30 mouse cellular contexts compared by ENCODE assay signal in the genomic region with DNA sequence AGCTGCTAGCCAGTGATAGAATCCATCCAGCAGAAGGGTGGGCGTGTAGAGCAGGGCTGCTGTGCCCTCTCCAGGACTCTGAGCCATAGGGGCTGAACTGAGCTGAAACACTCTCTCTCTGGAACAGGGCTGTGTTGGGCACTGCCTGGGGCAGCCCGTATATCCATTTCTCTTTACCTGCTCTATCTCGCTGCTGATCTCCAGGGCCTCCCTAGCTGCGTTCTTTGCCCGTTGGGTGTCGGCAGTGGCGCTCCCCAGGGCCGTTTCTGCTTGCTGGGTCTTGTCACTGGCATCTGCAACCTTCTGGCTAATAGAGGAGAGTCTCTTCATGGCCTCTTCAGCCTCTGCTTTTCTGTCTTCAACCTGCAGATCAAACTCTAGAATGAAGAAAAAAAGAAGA. TPM values are rescaled to one million over a fixed set of nuclear protein-coding genes. Genes with fewer than 3 reads are reported as not detected.
A peak's percentile ranks its signal among the peaks of the same experiment; 100 is the strongest.
DNase-seq lines count a peak whose midpoint lies in the region; ATAC-seq and TF ChIP-seq lines count a peak whose summit lies in the region.
"Had no signal": no experiment of that assay in that cellular context is flagged by ENCODE, and none has a peak within 500 bp of the region (broad histone marks: within the 10 kb centered on the region; RNA-seq: fewer than 3 reads in every experiment).

No protein-coding gene starts in this region.

- H3K27ac ChIP-seq in heart, adult 2 months, result peak overlapping the region; percentile 82
- H3K27ac ChIP-seq in lung, postnatal 0 days (ENCODE audit: low read length), result peak overlapping the region; percentile 43
- H3K27ac ChIP-seq: embryonic facial prominence, embryonic 10.5 days; embryonic facial prominence, embryonic 15.5 days; forebrain, embryonic 13.5 days; kidney, embryonic 15.5 days; limb, embryonic 12.5 days; liver, embryonic 15.5 days; midbrain, embryonic 15.5 days had no signal

- no peak overlapping the region for H3K9ac ChIP-seq in heart, adult 2 months (ENCODE audit: low read depth, low read length)
- no peak overlapping the region for H3K9ac ChIP-seq in lung, postnatal 0 days (replicated peaks; ENCODE audit: low read depth)
- H3K9ac ChIP-seq: embryonic facial prominence, embryonic 15.5 days; forebrain, embryonic 13.5 days; kidney, embryonic 15.5 days; limb, embryonic 12.5 days; liver, embryonic 15.5 days; lung, embryonic 14.5 days; midbrain, embryonic 15.5 days had no signal

- no peak for TF ChIP-seq POLR2A in heart, adult 2 months (IDR thresholded peaks at IDR 0.05; ENCODE audit: insufficient read depth, low read depth, low read length)

- H3K9me3 ChIP-seq in lung, postnatal 0 days (ENCODE audit: low read length), result no peaks in the 10 kb centered on the region
- H3K9me3 ChIP-seq: embryonic facial prominence, embryonic 10.5 days; embryonic facial prominence, embryonic 15.5 days; forebrain, embryonic 13.5 days; G1E; kidney, embryonic 15.5 days; limb, embryonic 12.5 days; liver, embryonic 15.5 days; megakaryocyte, embryonic 14.5 days; midbrain, embryonic 15.5 days had no signal

- no peaks in the 10 kb centered on the region for H3K27me3 ChIP-seq in heart, adult 2 months (ENCODE audit: control insufficient read depth, insufficient read depth, low read length)
- H3K27me3 ChIP-seq in lung, postnatal 0 days (replicated peaks; ENCODE audit: insufficient read depth, low read length), result no peaks in the 10 kb centered on the region
- H3K27me3 ChIP-seq: embryonic facial prominence, embryonic 15.5 days; forebrain, embryonic 13.5 days; kidney, embryonic 15.5 days; limb, embryonic 12.5 days; liver, embryonic 15.5 days; midbrain, embryonic 15.5 days; Patski had no signal

- peaks cover 20% of the 10 kb centered on the region for H3K4me1 ChIP-seq in heart, adult 2 months (ENCODE audit: control insufficient read depth, insufficient read depth, low read length)
- H3K4me1 ChIP-seq in lung, postnatal 0 days (ENCODE audit: insufficient read depth, low read depth, low read length), result peaks cover 32% of the 10 kb centered on the region
- H3K4me1 ChIP-seq: embryonic facial prominence, embryonic 15.5 days; forebrain, embryonic 13.5 days; liver, embryonic 15.5 days; midbrain, embryonic 15.5 days had no signal

- DNase-seq in heart, adult 2 months, result no peak
- no peak for DNase-seq in heart, postnatal 4 days
- DNase-seq in lung, postnatal 0 days (ENCODE audit: low spot score), result no peak
- no peak for DNase-seq in lung, postnatal 25 days (ENCODE audit: low spot score)
- DNase-seq in urinary bladder, postnatal 36 days (ENCODE audit: low spot score in 2 of 2), result peak; percentile 57
- no peak for DNase-seq in spleen, adult 12 weeks (ENCODE audit: low spot score)
- DNase-seq: adrenal gland, postnatal 10 days; cerebellum, adult 8-10 months; cerebellum, postnatal 25 days; gastrocnemius, postnatal 14 days; heart, adult 11 months; kidney, adult 18-20 months; kidney, postnatal 25 days; lung, embryonic 14.5 days; lung, postnatal 36 days; right cerebral cortex, adult 18-20 months; thymus, postnatal 14 days had no signal

- WGBS in heart, adult 2 months, result 88% methylated on average over 8 of the region's 8 CpGs
- WGBS in lung, postnatal 0 days, result 77% methylated on average over 8 of the region's 8 CpGs

- no peak overlapping the region for H3K4me3 ChIP-seq in heart, adult 2 months
- no peak overlapping the region for H3K4me3 ChIP-seq in lung, postnatal 0 days (ENCODE audit: low read depth, low read length)
- H3K4me3 ChIP-seq: embryonic facial prominence, embryonic 10.5 days; embryonic facial prominence, embryonic 15.5 days; forebrain, embryonic 13.5 days; kidney, embryonic 15.5 days; limb, embryonic 12.5 days; liver, embryonic 15.5 days; megakaryocyte, embryonic 14.5 days; midbrain, embryonic 15.5 days had no signal

- no peak for TF ChIP-seq CTCF in heart, adult 2 months (IDR thresholded peaks at IDR 0.05)
- no peak for TF ChIP-seq CTCF in lung, postnatal 0 days (IDR thresholded peaks at IDR 0.05)

- H3K79me2 ChIP-seq in heart, adult 2 months (replicated peaks; ENCODE audit: control insufficient read depth, insufficient read depth, low read length), result no peaks in the 10 kb centered on the region

- intact Hi-C loops in heart, adult 2 months (cut with DNase I), result loop anchor here (5.0 kb wide), 2 partner anchors 99 to 189 kb away; no protein-coding TSS in a partner anchor

- no peak overlapping the region for H3K4me2 ChIP-seq in lung, postnatal 0 days (replicated peaks; ENCODE audit: low read depth, low read length)
- H3K4me2 ChIP-seq: embryonic facial prominence, embryonic 15.5 days; forebrain, embryonic 13.5 days; kidney, embryonic 15.5 days; limb, embryonic 12.5 days; liver, embryonic 15.5 days; lung, embryonic 14.5 days; midbrain, embryonic 15.5 days had no signal

- peaks cover 4% of the 10 kb centered on the region; the same call in 1 of the 2 replicates for H3K36me3 ChIP-seq in heart, adult 2 months (ENCODE audit: control insufficient read depth, insufficient read depth, low read length)
- H3K36me3 ChIP-seq in lung, postnatal 0 days (ENCODE audit: insufficient read depth, low read length), result no peaks in the 10 kb centered on the region
- H3K36me3 ChIP-seq: embryonic facial prominence, embryonic 10.5 days; embryonic facial prominence, embryonic 15.5 days; G1E; limb, embryonic 12.5 days; liver, embryonic 15.5 days; midbrain, embryonic 15.5 days had no signal

- ATAC-seq in lung, postnatal 0 days, result no peak
- ATAC-seq in megakaryocyte-erythroid progenitor cell, adult 5-6 weeks (replicated peaks; ENCODE audit: low FRiP score, low TSS enrichment, poor library complexity, severe bottlenecking), result 0 out of 2 replicates have a peak, but pooled peaks have one; percentile 28
- ATAC-seq: forebrain, embryonic 13.5 days; hindbrain, embryonic 16.5 days; midbrain, embryonic 15.5 days; Patski had no signal

- TF ChIP-seq EP300 in heart, adult 2 months (IDR thresholded peaks at IDR 0.05; ENCODE audit: insufficient read depth, low read depth, low read length), result no peak
- no peak for TF ChIP-seq EP300 in lung, postnatal 0 days (IDR thresholded peaks at IDR 0.05)

RNA-seq across cellular contexts. Expression of a gene that starts 57.5 kb away (rescaled TPM):
- 10 to 100 TPM in 1 of 2 experiments, 1 to 10 TPM in 1; 9.3 to 11.8 TPM for total RNA-seq in heart, adult 2 months (2021)
- 1.6 and 2.5 TPM in 2 replicates for polyA plus RNA-seq in heart, adult 2 months (2012; rRNA removed)
- 10 to 100 TPM; 14.6 to 20.4 TPM for total RNA-seq in heart, postnatal 4 days (2021)
- 62.9 and 69.0 TPM in 2 replicates for polyA plus RNA-seq in lung, postnatal 0 days (2015; fragmentation: Nextera tagmentation; extraction: Ambion mirVana)
- not detected in 2 replicates for total RNA-seq in megakaryocyte-erythroid progenitor cell, adult 5-6 weeks (2014; fragmentation: Nextera tagmentation)
- total RNA-seq in megakaryocyte-erythroid progenitor cell, adult 5-6 weeks (2017), result not detected in 2 replicates
- total RNA-seq: neutrophil, adult 5-6 weeks had no signal
- polyA plus RNA-seq: G1E had no signal

Comparison
In these comparisons a context has a peak if more than half of its experiments do, and no peak if none do; other contexts are left out.
1. DNase-seq: peak in urinary bladder, postnatal 36 days (2 of 2); none in heart, adult 2 months (0 of 2), heart, postnatal 4 days (single experiment), lung, postnatal 0 days (single experiment), lung, postnatal 25 days (single experiment) and spleen, adult 12 weeks (single experiment).
2. RNA of a gene that starts 57.5 kb away (total RNA-seq): 14.6 to 20.4 TPM in heart, postnatal 4 days and 9.3 to 11.8 TPM in heart, adult 2 months; not detected in megakaryocyte-erythroid progenitor cell, adult 5-6 weeks; every median in the first group is over 10 times any median in the second.